Mouse (Mus musculus) CH12.LX (cell line): ENCODE data around the gene Gm5431. TPM values are rescaled to one million over a fixed set of nuclear protein-coding genes. Genes with fewer than 3 reads are reported as not detected.

Experiments used
- DNase-seq: peaks from one replicate; pipeline ENCODE4 v3.0.0-alpha.2; 2013; ENCODE audit errors: extremely low read depth
- H3K27ac ChIP-seq: 2 replicates; pipeline ENCODE4 v1.5.1; 2012; ENCODE audit warnings: low read depth, mild to moderate bottlenecking, control low read depth, moderate library complexity; ENCODE audit not compliant: insufficient read depth
- H3K27me3 ChIP-seq: replicated peaks from 2 replicates; pipeline ENCODE3; 2012; ENCODE audit warnings: inconsistent platforms
- H3K36me3 ChIP-seq, 2 experiments: replicated peaks in 1 of 2; 2 replicates each; pipeline versions ENCODE3 to v1.6.1; 2012; ENCODE audit warnings: inconsistent platforms in 1 of 2, low read length in 1 of 2, mild to moderate bottlenecking in 1 of 2, mixed read lengths in 1 of 2, moderate library complexity in 1 of 2; ENCODE audit not compliant: control insufficient read depth in 1 of 2, insufficient read depth in 1 of 2
- H3K4me1 ChIP-seq, 2 experiments: 2 replicates each; pipeline ENCODE4 v1.6.1; 2012; ENCODE audit warnings: inconsistent platforms in 1 of 2, moderate library complexity in 1 of 2; ENCODE audit not compliant: insufficient read depth in 2 of 2, control insufficient read depth in 1 of 2
- H3K4me2 ChIP-seq: 2 replicates; pipeline ENCODE4 v1.6.1; 2012; ENCODE audit warnings: low read depth, mild to moderate bottlenecking, control low read depth; ENCODE audit not compliant: poor library complexity, insufficient read depth, severe bottlenecking
- H3K4me3 ChIP-seq, 3 experiments: fragments of 150-350 bp in 1 of 3; sonication (generic) in 1 of 3; replicated peaks in 1 of 3; 2 replicates each; pipeline versions ENCODE3 to v1.5.1; 2011 to 2012; ENCODE audit warnings: low read depth in 2 of 3, low read length in 2 of 3, mild to moderate bottlenecking in 2 of 3, moderate library complexity in 2 of 3, control low read depth in 1 of 3, improper control_type of control experiment in 1 of 3, inconsistent platforms in 1 of 3, mixed read lengths in 1 of 3; ENCODE audit not compliant: poor library complexity in 1 of 3
- H3K79me2 ChIP-seq: replicated peaks from 2 replicates; pipeline ENCODE4 v1.6.1; 2012; ENCODE audit warnings: mild to moderate bottlenecking, moderate library complexity; ENCODE audit not compliant: control insufficient read depth, poor library complexity, insufficient read depth, severe bottlenecking; ENCODE audit errors: extremely low read depth
- H3K9ac ChIP-seq: 2 replicates; pipeline ENCODE4 v1.6.1; 2012; ENCODE audit warnings: low read depth, mild to moderate bottlenecking, control low read depth, moderate library complexity; ENCODE audit not compliant: insufficient read depth
- H3K9me3 ChIP-seq: replicated peaks from 2 replicates; pipeline ENCODE3; 2012; ENCODE audit warnings: low read length, inconsistent platforms, mixed read lengths
- E2F4 ChIP-seq: IDR thresholded peaks from 2 replicates; pipeline ENCODE4 v1.6.1; 2011; ENCODE audit warnings: low read depth, low read length, improper control_type of control experiment; ENCODE audit not compliant: insufficient replicate concordance
- ETS1 ChIP-seq: conservative IDR thresholded peaks from 2 replicates; pipeline ENCODE4 v1.6.1; 2012; ENCODE audit warnings: low read depth, mild to moderate bottlenecking, inconsistent platforms, low read length, improper control_type of control experiment, moderate library complexity
- IRF4 ChIP-seq: IDR thresholded peaks from 2 replicates; pipeline ENCODE4 v1.6.1; 2014; ENCODE audit warnings: low read depth, mild to moderate bottlenecking, inconsistent platforms, low read length, improper control_type of control experiment
- JUND ChIP-seq: conservative IDR thresholded peaks from 2 replicates; pipeline ENCODE4 v1.6.1; 2011; ENCODE audit warnings: low read depth, low read length, improper control_type of control experiment
- MAX ChIP-seq: IDR thresholded peaks from 2 replicates; pipeline ENCODE4 v1.6.1; 2011; ENCODE audit warnings: low read length, improper control_type of control experiment
- MAZ ChIP-seq: IDR thresholded peaks from 2 replicates; pipeline ENCODE4 v1.6.1; 2012; ENCODE audit warnings: low read depth, mild to moderate bottlenecking, inconsistent platforms, low read length, improper control_type of control experiment, moderate library complexity
- MYC ChIP-seq: IDR thresholded peaks from 2 replicates; pipeline ENCODE4 v1.6.1; 2011; ENCODE audit warnings: low read depth, mild to moderate bottlenecking, improper control_type of control experiment, low read length
- NELFE ChIP-seq: IDR thresholded peaks from 2 replicates; pipeline ENCODE4 v1.6.1; 2011; ENCODE audit warnings: low read depth, low read length, improper control_type of control experiment
- POLR2AphosphoS2 ChIP-seq: IDR thresholded peaks from 2 replicates; pipeline ENCODE4 v1.6.1; 2011; ENCODE audit warnings: low read depth, low read length, improper control_type of control experiment
- RCOR1 ChIP-seq: conservative IDR thresholded peaks from 2 replicates; pipeline ENCODE4 v1.6.1; 2012; ENCODE audit warnings: low read depth, mild to moderate bottlenecking, inconsistent platforms, low read length, improper control_type of control experiment
- SIN3A ChIP-seq: IDR thresholded peaks from 2 replicates; pipeline ENCODE4 v1.6.1; 2012; ENCODE audit warnings: low read length, improper control_type of control experiment, inconsistent platforms
- TCF12 ChIP-seq: IDR thresholded peaks from 2 replicates; pipeline ENCODE4 v1.6.1; 2014; ENCODE audit warnings: low read depth, mild to moderate bottlenecking, inconsistent platforms, low read length, improper control_type of control experiment
- UBTF ChIP-seq: IDR thresholded peaks from 2 replicates; pipeline ENCODE4 v1.6.1; 2012; ENCODE audit warnings: low read depth, mild to moderate bottlenecking, inconsistent platforms, low read length, improper control_type of control experiment, moderate library complexity
- ZMIZ1 ChIP-seq: IDR thresholded peaks from 2 replicates; pipeline ENCODE4 v1.6.1; 2012; ENCODE audit warnings: low read depth, mild to moderate bottlenecking, inconsistent platforms, low read length, improper control_type of control experiment
- dilution Hi-C: fragments of 300-500 bp; cut with MboI; formaldehyde crosslinking; loops from 2 replicates; pipeline ENCODE4 v1.14.3; 2020; ENCODE audit warnings: low sequenced_read_pairs; ENCODE audit not compliant: extremely low pct_unique_long_range_greater_than_20kb, extremely low pct_ligation_motif_present
- in situ Hi-C: fragments of 300-500 bp; cut with MboI; formaldehyde crosslinking; loops from 3 replicates; pipeline ENCODE4 v1.14.3; 2019; ENCODE audit warnings: low sequenced_read_pairs, low pct_ligation_motif_present, low pct_unique_long_range_greater_than_20kb, mixed read lengths
- polyA plus RNA-seq: library from polyadenylated mRNA; unstranded; fragments of >175 nt; gene quantifications from 2 replicates; pipeline ENCODE4 v1.2.1, GENCODE M21; 2012; ENCODE audit warnings: low read depth; ENCODE audit not compliant: insufficient read length
- total RNA-seq, 2 experiments: library from RNA; depleted of rRNA; stranded (reverse); fragments of 300-350 nt in 1 of 2; fragments of >200 nt in 1 of 2; gene quantifications; 2 replicates each; pipeline ENCODE4 v1.2.3; 2012 to 2014

Gene Gm5431
- total and polyA plus RNA-seq, 3 experiments: 0.89 to 4.9 (median 2.0) TPM

DNA sequence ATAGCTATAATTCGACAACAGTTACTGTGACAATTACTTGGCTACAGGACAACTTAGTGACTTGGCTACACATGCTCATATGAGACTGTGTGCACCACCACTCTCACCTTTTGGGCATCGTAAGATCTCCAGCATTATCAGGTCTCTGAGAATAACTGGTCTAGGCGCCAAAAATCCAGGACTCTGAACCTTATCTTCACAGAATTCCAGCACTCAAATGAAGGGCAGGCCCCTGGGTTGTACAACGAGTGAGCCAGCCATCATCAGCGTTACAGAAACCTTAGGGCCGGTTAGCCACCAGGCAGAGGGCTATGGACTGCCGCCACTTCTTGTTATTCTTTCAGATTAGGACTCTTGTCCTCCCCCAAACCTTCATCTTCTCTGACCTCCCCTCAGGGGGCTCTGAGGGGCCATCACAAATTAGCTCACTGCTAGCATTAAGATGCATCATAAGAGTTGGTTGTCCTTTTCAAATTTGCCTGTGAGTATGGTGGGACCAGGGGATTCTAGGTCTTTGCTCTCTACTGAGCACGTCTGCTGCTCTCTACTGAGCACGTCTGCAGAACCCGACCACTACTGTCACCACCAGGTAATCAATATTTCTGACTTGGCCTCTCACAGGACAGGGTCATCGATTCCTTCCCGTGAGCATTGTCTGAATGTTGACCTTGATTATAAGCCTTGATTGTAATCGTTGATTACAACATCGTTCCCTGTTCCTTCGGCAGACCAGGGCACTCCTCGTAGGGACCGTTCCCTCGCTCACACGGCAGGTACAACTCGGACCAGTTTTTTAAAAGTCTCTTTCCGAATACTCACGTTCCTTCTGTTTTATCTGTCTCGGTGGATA is 49.2 kb downstream of the Gm5431 start:
- peak overlapping the region; percentile 58 to 88 (median 64) for H3K4me3 ChIP-seq
- TF ChIP-seq MAZ (peak; percentile 29; the same call in 1 of the 2 replicates), MAX (0 out of 2 replicates have a peak, but pooled peaks have one; percentile 21), ETS1 (no peak), E2F4 (peak; percentile 49; the same call in 1 of the 2 replicates), JUND (0 out of 2 replicates have a peak, but pooled peaks have one; percentile 6), IRF4 (peak; percentile 31; the same call in 1 of the 2 replicates), MYC (no peak), SIN3A (0 out of 2 replicates have a peak, but pooled peaks have one; percentile 39), ZMIZ1 (no peak), NELFE (no peak), UBTF (no peak), POLR2AphosphoS2 (no peak), RCOR1 (0 out of 2 replicates have a peak, but pooled peaks have one; percentile 51), TCF12 (peak; percentile 25; the same call in 1 of the 2 replicates)
- TF ChIP-seq, all 38 proteins: peak for 8
- H3K4me2 ChIP-seq: peak overlapping the region; percentile 59
- peaks cover 2% of the 10 kb centered on the region for H3K27me3 ChIP-seq
- peaks cover 12% of the 10 kb centered on the region for H3K9me3 ChIP-seq
- DNase-seq: no peak
- peak overlapping the region; percentile 55 for H3K9ac ChIP-seq
- in situ Hi-C loops: loop anchor here (5.0 to 25.0 kb wide), 3 partner anchors 36 to 559 kb away; partner anchors contain the start of genes Olfr1389 and Trim41
- dilution Hi-C loops: no loop called here
- no peaks in the 10 kb centered on the region for H3K79me2 ChIP-seq
- H3K36me3 ChIP-seq: peaks cover 23 to 28% of the 10 kb centered on the region in 2 experiments
- H3K27ac ChIP-seq: peak overlapping the region; percentile 14; the same call in 1 of the 2 replicates
- H3K4me1 ChIP-seq: peaks cover 0 to 19% of the 10 kb centered on the region in 2 experiments; a peak in 2 of 4 replicates

DNA sequence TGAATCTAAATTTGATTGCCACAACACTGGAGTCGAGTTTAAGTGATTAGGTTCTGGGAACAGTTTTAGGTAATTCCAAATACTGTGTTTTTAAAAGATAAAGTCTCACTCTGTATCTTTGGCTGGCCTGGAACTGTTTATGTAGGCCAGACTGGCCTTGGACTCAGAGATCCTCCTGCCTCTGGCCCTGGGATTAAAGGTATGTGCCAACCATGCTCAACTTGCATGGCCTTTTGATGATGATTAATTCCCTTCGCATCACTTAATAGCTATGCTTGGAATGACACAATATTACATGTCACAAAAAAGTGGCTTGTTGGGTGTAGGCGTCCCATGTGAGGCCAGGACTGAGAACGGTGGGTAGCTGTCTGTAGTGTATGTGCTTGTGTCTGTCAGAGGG is 49.8 kb downstream of the Gm5431 start:
- DNase-seq: no peak
- dilution Hi-C loops: no loop called here
- peak overlapping the region; percentile 59; the same call in 1 of the 2 replicates for H3K4me2 ChIP-seq

More for the DNA sequence above, 49.8 kb downstream of the Gm5431 start:
- in situ Hi-C loops: loop anchor here (5.0 to 25.0 kb wide), 3 partner anchors 35 to 560 kb away; partner anchors contain the start of genes Olfr1389 and Trim41
- Histone ChIP-seq H3K4me3 (no peak overlapping the region), H3K79me2 (no peaks in the 10 kb centered on the region), H3K27ac (no peak overlapping the region), H3K27me3 (peaks cover 2% of the 10 kb centered on the region), H3K9ac (no peak overlapping the region), H3K36me3 (peaks cover 27 to 34% of the 10 kb centered on the region in 2 experiments)
- peak; percentile 27; the same call in 1 of the 2 replicates for TF ChIP-seq POLR2AphosphoS2
- no peak for TF ChIP-seq NELFE
- TF ChIP-seq, all 38 proteins: peak for 1
- Histone ChIP-seq H3K4me1 (peaks cover 0 to 22% of the 10 kb centered on the region in 2 experiments; a peak in 2 of 4 replicates), H3K9me3 (peaks cover 12% of the 10 kb centered on the region)
